ENCODE assay signal across 10 mouse cellular contexts in the genomic region with DNA sequence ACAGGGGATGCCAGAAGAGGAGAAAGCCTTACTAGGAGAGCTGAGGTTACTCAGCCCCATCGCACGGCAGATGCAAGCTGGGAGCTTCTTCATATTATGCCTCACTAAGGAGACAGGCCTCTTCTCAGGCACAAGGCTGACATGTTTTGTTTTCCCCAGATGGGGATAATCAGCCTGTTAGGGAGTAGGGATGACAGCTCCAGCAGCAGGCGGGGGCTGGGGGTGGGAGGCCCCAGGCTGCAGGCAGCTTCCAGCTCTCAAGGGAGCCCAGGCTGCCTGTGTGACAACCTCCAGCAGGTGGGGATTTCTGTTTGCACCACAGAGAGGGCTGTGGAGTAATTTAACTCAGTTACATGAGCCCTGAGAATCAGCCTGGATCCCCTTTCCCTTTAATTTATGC. TPM values are rescaled to one million over a fixed set of nuclear protein-coding genes. Genes with fewer than 3 reads are reported as not detected.
DNase-seq lines count a peak whose midpoint lies in the region; ATAC-seq and TF ChIP-seq lines count a peak whose summit lies in the region.
"Had no signal": no experiment of that assay in that cellular context is flagged by ENCODE, and none has a peak within 500 bp of the region (broad histone marks: within the 10 kb centered on the region; RNA-seq: fewer than 3 reads in every experiment).

No protein-coding gene starts in this region.

- H3K9ac ChIP-seq in limb, embryonic 11.5 days (ENCODE audit: low read length): no peak overlapping the region
- H3K9ac ChIP-seq in forebrain, embryonic 15.5 days (replicated peaks): no peak overlapping the region
- H3K9ac ChIP-seq in midbrain, postnatal 0 days (replicated peaks; ENCODE audit: low read length, poor library complexity, severe bottlenecking): no peak overlapping the region

- ATAC-seq in limb, embryonic 11.5 days (ENCODE audit: insufficient number of reproducible peaks, low FRiP score, low TSS enrichment, low read depth): peak; percentile 70; the same call in 1 of the 2 replicates
- ATAC-seq in forebrain, embryonic 15.5 days (replicated peaks): peak; percentile 90
- ATAC-seq in midbrain, postnatal 0 days (ENCODE audit: low FRiP score): peak; percentile 38

- H3K4me2 ChIP-seq in limb, embryonic 11.5 days (ENCODE audit: low read depth, severe bottlenecking): no peak overlapping the region
- H3K4me2 ChIP-seq in forebrain, embryonic 15.5 days (replicated peaks): no peak overlapping the region
- no peak overlapping the region for H3K4me2 ChIP-seq in midbrain, postnatal 0 days (ENCODE audit: low read depth, low read length, poor library complexity, severe bottlenecking)

- no peaks in the 10 kb centered on the region for H3K4me1 ChIP-seq in limb, embryonic 11.5 days (ENCODE audit: control insufficient read depth, insufficient read depth, low read length)
- peaks cover 12% of the 10 kb centered on the region; the same call in 1 of the 2 replicates for H3K4me1 ChIP-seq in limb, embryonic 10.5 days
- H3K4me1 ChIP-seq in forebrain, embryonic 15.5 days: peaks cover 29% of the 10 kb centered on the region
- peaks cover 15% of the 10 kb centered on the region for H3K4me1 ChIP-seq in midbrain, postnatal 0 days (ENCODE audit: insufficient read depth, low read length)

- no peaks in the 10 kb centered on the region for H3K36me3 ChIP-seq in limb, embryonic 11.5 days (ENCODE audit: control insufficient read depth, insufficient read depth, low read length)
- H3K36me3 ChIP-seq in limb, embryonic 10.5 days: no peaks in the 10 kb centered on the region
- H3K36me3 ChIP-seq in forebrain, embryonic 15.5 days: no peaks in the 10 kb centered on the region
- H3K36me3 ChIP-seq in midbrain, postnatal 0 days (ENCODE audit: insufficient read depth, low read length): no peaks in the 10 kb centered on the region
- H3K36me3 ChIP-seq: G1E had no signal

- H3K9me3 ChIP-seq in limb, embryonic 11.5 days (ENCODE audit: control insufficient read depth, low read length): no peaks in the 10 kb centered on the region
- H3K9me3 ChIP-seq in limb, embryonic 10.5 days (replicated peaks): no peaks in the 10 kb centered on the region
- H3K9me3 ChIP-seq in forebrain, embryonic 15.5 days: no peaks in the 10 kb centered on the region
- no peaks in the 10 kb centered on the region for H3K9me3 ChIP-seq in midbrain, postnatal 0 days (ENCODE audit: low read length)
- H3K9me3 ChIP-seq: G1E; megakaryocyte, embryonic 14.5 days had no signal

- no peak; the same call in 1 of the 2 replicates for TF ChIP-seq CTCF in midbrain, postnatal 0 days (IDR thresholded peaks at IDR 0.05)

- DNase-seq in limb, embryonic 11.5 days (ENCODE audit: low spot score): no peak
- no peak for DNase-seq in limb, embryonic 10.5 days (ENCODE audit: low spot score)
- peak; percentile 74 to 81 for DNase-seq in layer of hippocampus, adult 18-20 months (ENCODE audit: low spot score in 2 of 2)
- peak; percentile 49 for DNase-seq in midbrain, postnatal 0 days (ENCODE audit: low spot score)
- no peak for DNase-seq in yolk sac, embryonic 10.5 days (ENCODE audit: low spot score)
- no peak for DNase-seq in T-cell, adult 2 months (ENCODE audit: low spot score)
- no peak for DNase-seq in adrenal gland, adult (ENCODE audit: inconsistent age in 2 of 2, low spot score in 1 of 2)

- H3K27me3 ChIP-seq in limb, embryonic 11.5 days (ENCODE audit: control insufficient read depth, insufficient read depth, low read length): 0 out of 2 replicates have a peak, but pooled peaks cover 3% of the 10 kb centered on the region
- no peaks in the 10 kb centered on the region for H3K27me3 ChIP-seq in limb, embryonic 10.5 days (ENCODE audit: low read depth, poor library complexity, severe bottlenecking)
- H3K27me3 ChIP-seq in forebrain, embryonic 15.5 days: no peaks in the 10 kb centered on the region
- no peaks in the 10 kb centered on the region for H3K27me3 ChIP-seq in midbrain, postnatal 0 days (ENCODE audit: insufficient read depth, low read length)

- WGBS in limb, embryonic 11.5 days: 36% methylated on average over 3 of the region's 3 CpGs
- 35% methylated on average over 3 of the region's 3 CpGs for WGBS in limb, embryonic 10.5 days
- WGBS in forebrain, embryonic 15.5 days: 12% methylated on average over 3 of the region's 3 CpGs
- WGBS in midbrain, postnatal 0 days: 6% methylated on average over 3 of the region's 3 CpGs

- H3K4me3 ChIP-seq in limb, embryonic 11.5 days (ENCODE audit: low read depth, low read length): no peak overlapping the region
- no peak overlapping the region for H3K4me3 ChIP-seq in limb, embryonic 10.5 days
- no peak overlapping the region for H3K4me3 ChIP-seq in forebrain, embryonic 15.5 days
- no peak overlapping the region for H3K4me3 ChIP-seq in midbrain, postnatal 0 days (ENCODE audit: low read depth, low read length)
- H3K4me3 ChIP-seq: megakaryocyte, embryonic 14.5 days had no signal

- H3K27ac ChIP-seq in limb, embryonic 11.5 days (replicated peaks; ENCODE audit: low read depth, low read length): no peak overlapping the region
- H3K27ac ChIP-seq in limb, embryonic 10.5 days: no peak overlapping the region
- H3K27ac ChIP-seq in forebrain, embryonic 15.5 days (replicated peaks): peak overlapping the region; percentile 84
- 0 out of 2 replicates have a peak overlapping the region, but pooled peaks have one; percentile 44 for H3K27ac ChIP-seq in midbrain, postnatal 0 days (ENCODE audit: low read depth, low read length)

RNA-seq across cellular contexts. Expression of a gene that starts 17.4 kb away (rescaled TPM):
- 0.48 and 0.82 TPM in 2 replicates for polyA plus RNA-seq in limb, embryonic 11.5 days (2014; fragmentation: Nextera tagmentation; extraction: Ambion mirVana)
- polyA plus RNA-seq in limb, embryonic 10.5 days (2016; fragmentation: Nextera tagmentation; extraction: Ambion mirVana): 0.83 and 0.90 TPM in 2 replicates
- 31.5 and 32.1 TPM in 2 replicates for polyA plus RNA-seq in forebrain, embryonic 15.5 days (2015; fragmentation: Nextera tagmentation; extraction: Ambion mirVana)
- 100 to 1,000 TPM; 133 to 142 TPM for total RNA-seq in layer of hippocampus, adult 18-20 months (2021)
- 207 and 209 TPM in 2 replicates for total RNA-seq in midbrain, postnatal 0 days (2014; rRNA removed)
- 68.6 and 72.5 TPM in 2 replicates for polyA plus RNA-seq in midbrain, postnatal 0 days (2015; fragmentation: Nextera tagmentation; extraction: Ambion mirVana)
- polyA plus RNA-seq: G1E had no signal

RNA-seq across cellular contexts. Expression of a gene that starts 58.3 kb away (rescaled TPM):
- polyA plus RNA-seq in limb, embryonic 11.5 days (2014; fragmentation: Nextera tagmentation; extraction: Ambion mirVana): not detected in 2 replicates
- polyA plus RNA-seq in limb, embryonic 10.5 days (2016; fragmentation: Nextera tagmentation; extraction: Ambion mirVana): not detected in 2 replicates
- not detected in 2 replicates for polyA plus RNA-seq in forebrain, embryonic 15.5 days (2015; fragmentation: Nextera tagmentation; extraction: Ambion mirVana)
- not detected for total RNA-seq in layer of hippocampus, adult 18-20 months (2021)
- not detected in 2 replicates for total RNA-seq in midbrain, postnatal 0 days (2014; rRNA removed)
- polyA plus RNA-seq in midbrain, postnatal 0 days (2015; fragmentation: Nextera tagmentation; extraction: Ambion mirVana): not detected in 2 replicates
- polyA plus RNA-seq: G1E had no signal

Comparison
In these comparisons a context has a peak if more than half of its experiments do, and no peak if none do; other contexts are left out.
1. ATAC-seq: peak in every context shown above with its lines; median percentile 90 in forebrain, embryonic 15.5 days; 70 in limb, embryonic 11.5 days; 38 in midbrain, postnatal 0 days.
2. DNase-seq: peak in layer of hippocampus, adult 18-20 months (2 of 2) and midbrain, postnatal 0 days (single experiment); none in limb, embryonic 11.5 days (single experiment), limb, embryonic 10.5 days (single experiment), yolk sac, embryonic 10.5 days (single experiment), T-cell, adult 2 months (single experiment) and adrenal gland, adult (0 of 2).
3. H3K27ac ChIP-seq: peak in forebrain, embryonic 15.5 days (single experiment) and midbrain, postnatal 0 days (single experiment); none in limb, embryonic 11.5 days (single experiment) and limb, embryonic 10.5 days (single experiment).
4. RNA of a gene that starts 17.4 kb away (polyA plus RNA-seq): 68.6 to 72.5 TPM in midbrain, postnatal 0 days and 31.5 to 32.1 TPM in forebrain, embryonic 15.5 days; 0.83 to 0.90 TPM in limb, embryonic 10.5 days and 0.48 to 0.82 TPM in limb, embryonic 11.5 days; every median in the first group is over 10 times any median in the second.